Mouse (Mus musculus) stomach, embryonic 14.5 days (tissue): ENCODE measurements around the gene Ctsh. TPM values are rescaled to one million over a fixed set of nuclear protein-coding genes. Genes with fewer than 3 reads are reported as not detected.
A peak's percentile ranks its signal among the peaks of the same experiment; 100 is the strongest.

Source experiments
- ATAC-seq: fragments of 200-750 bp; cut with Nextera tagmentation; 2 replicates; pipeline ENCODE4 v1.8.0; 2017; ENCODE audit warnings: low read depth, moderate TSS enrichment; ENCODE audit not compliant: insufficient number of reproducible peaks, insufficient read depth, low FRiP score
- H3K27ac ChIP-seq: fragments of 300-500 bp; sonication (generic); 2 replicates; pipeline ENCODE4 v1.5.1; 2014; ENCODE audit warnings: mild to moderate bottlenecking, low read length, moderate library complexity, mixed read lengths
- H3K27me3 ChIP-seq: fragments of 300-500 bp; sonication (generic); 2 replicates; pipeline ENCODE4 v1.6.1; 2014; ENCODE audit warnings: low read length, control low read depth, mixed read lengths; ENCODE audit not compliant: control insufficient read depth, insufficient read depth
- H3K36me3 ChIP-seq: fragments of 300-500 bp; sonication (generic); 2 replicates; pipeline ENCODE4 v1.6.1; 2014; ENCODE audit warnings: mild to moderate bottlenecking, control low read depth, low read length, moderate library complexity, mixed read lengths; ENCODE audit not compliant: control insufficient read depth, insufficient read depth
- H3K4me1 ChIP-seq: fragments of 300-500 bp; sonication (generic); 2 replicates; pipeline ENCODE4 v1.6.1; 2014; ENCODE audit warnings: low read length, control low read depth, mixed read lengths; ENCODE audit not compliant: control insufficient read depth, insufficient read depth
- H3K4me2 ChIP-seq: fragments of 300-500 bp; sonication (generic); replicated peaks from 2 replicates; pipeline ENCODE4 v1.6.1; 2014; ENCODE audit warnings: low read depth, low read length, control low read depth
- H3K4me3 ChIP-seq: fragments of 300-500 bp; sonication (generic); 2 replicates; pipeline ENCODE4 v1.5.1; 2014; ENCODE audit warnings: low read depth, low read length, control low read depth
- H3K9ac ChIP-seq: fragments of 300-500 bp; sonication (generic); replicated peaks from 2 replicates; pipeline ENCODE4 v1.6.1; 2014; ENCODE audit warnings: low read depth, mild to moderate bottlenecking, control low read depth, low read length, moderate library complexity, mixed read lengths
- H3K9me3 ChIP-seq: fragments of 300-500 bp; sonication (generic); 2 replicates; pipeline ENCODE4 v1.6.1; 2016; ENCODE audit warnings: low read depth, low read length, control low read depth; ENCODE audit not compliant: control insufficient read depth
- WGBS: fragments of 180-500 bp; shearing (Covaris S2); extraction: QIAGEN DNeasy Blood & Tissue Kit; methylation state at CpG from one replicate; pipeline ENCODE4 v1.1.7; 2014; 5-methylcytosine and 5-hydroxymethylcytosine counted together
- polyA plus RNA-seq: library from polyadenylated mRNA; unstranded; fragments of >200 nt; fragmentation: Nextera tagmentation; extraction: Ambion mirVana; gene quantifications from 2 replicates; pipeline ENCODE4 v1.2.1, GENCODE M21; 2014

Ctsh gene
- polyA plus RNA-seq, 1 experiment from 2014 or later, result 46.0 TPM

DNA sequence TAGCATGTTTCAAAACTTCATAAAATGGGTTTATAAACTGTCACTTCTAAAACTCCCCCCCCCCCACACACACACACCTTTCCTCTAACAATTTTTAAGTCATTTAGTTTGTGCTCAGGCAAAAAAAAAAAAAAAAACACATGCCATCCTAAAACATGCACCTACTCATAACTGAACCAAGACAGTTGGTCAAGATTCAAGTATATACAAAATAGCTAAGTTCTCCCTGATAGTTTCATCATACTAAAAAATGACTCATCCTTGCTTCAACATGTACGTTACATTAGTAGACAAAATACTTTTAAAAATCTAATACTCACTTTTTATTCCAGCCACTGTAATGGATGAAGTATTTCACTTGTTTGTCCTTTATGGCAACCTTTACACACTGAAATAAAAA lies 53.0 kb downstream of the Ctsh start:
- 86% methylated on average over 1 of the region's 1 CpGs for WGBS
- H3K36me3 ChIP-seq, result peaks cover 44% of the 10 kb centered on the region
- no peak overlapping the region for H3K27ac ChIP-seq
- no peak overlapping the region for H3K4me2 ChIP-seq
- H3K9ac ChIP-seq, result no peak overlapping the region
- ATAC-seq, result no peak
- 0 out of 2 replicates have a peak, but pooled peaks cover 6% of the 10 kb centered on the region for H3K4me1 ChIP-seq
- H3K4me3 ChIP-seq, result no peak overlapping the region
- H3K9me3 ChIP-seq, result no peaks in the 10 kb centered on the region
- H3K27me3 ChIP-seq, result no peaks in the 10 kb centered on the region

DNA sequence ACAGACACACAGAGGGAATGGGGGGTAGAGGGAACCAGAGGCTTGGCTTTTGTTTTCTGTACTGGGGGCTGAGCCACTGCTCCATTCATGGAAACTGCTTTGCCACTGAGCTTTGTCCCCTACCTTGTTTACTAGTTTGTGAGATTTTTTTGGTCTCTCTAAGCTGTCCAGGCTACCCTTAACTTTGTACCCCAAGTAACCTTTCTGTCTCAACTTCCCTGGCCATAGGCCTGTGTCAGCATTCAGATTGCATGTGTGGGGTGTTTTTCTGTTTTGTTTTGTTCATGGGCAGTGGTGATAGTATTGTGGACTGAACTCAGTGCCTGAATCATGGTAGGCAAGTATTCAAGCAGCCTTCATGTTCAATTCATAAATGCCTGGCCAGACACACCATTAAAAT lies 54.3 kb downstream of the Ctsh start:
- Histone ChIP-seq H3K27ac (no peak overlapping the region), H3K4me3 (no peak overlapping the region), H3K4me2 (no peak overlapping the region), H3K36me3 (peaks cover 37% of the 10 kb centered on the region), H3K4me1 (peaks cover 9% of the 10 kb centered on the region; the same call in 1 of the 2 replicates), H3K27me3 (no peaks in the 10 kb centered on the region), H3K9ac (no peak overlapping the region), H3K9me3 (no peaks in the 10 kb centered on the region)
- no peak for ATAC-seq

DNA sequence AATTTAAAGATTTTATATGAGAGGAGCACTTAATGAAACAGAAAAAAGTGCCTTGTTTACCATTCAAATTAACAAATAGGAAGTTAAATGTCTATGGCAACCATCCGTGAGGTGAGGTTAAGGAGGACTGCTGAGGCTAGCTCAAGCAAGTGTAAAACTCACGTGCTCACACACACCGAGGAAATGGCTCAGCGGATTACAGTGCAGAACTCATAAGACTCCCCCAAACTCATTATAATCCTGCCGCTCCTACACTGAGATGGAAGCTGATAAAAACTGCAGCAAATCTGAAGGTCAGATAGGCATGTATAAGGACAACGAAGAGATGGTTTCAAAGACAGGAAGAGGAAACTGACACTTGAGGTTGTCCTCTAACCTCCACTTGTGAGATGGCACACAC lies 55.4 kb downstream of the Ctsh start:
- H3K36me3 ChIP-seq, result peaks cover 32% of the 10 kb centered on the region
- H3K9ac ChIP-seq, result no peak overlapping the region
- peaks cover 9% of the 10 kb centered on the region; the same call in 1 of the 2 replicates for H3K4me1 ChIP-seq
- no peaks in the 10 kb centered on the region for H3K27me3 ChIP-seq
- no peak overlapping the region for H3K4me2 ChIP-seq
- no peak for ATAC-seq
- no peak overlapping the region; the same call in 1 of the 2 replicates for H3K27ac ChIP-seq
- H3K4me3 ChIP-seq, result no peak overlapping the region
- WGBS, result 75% methylated on average over 6 of the region's 6 CpGs
- no peaks in the 10 kb centered on the region for H3K9me3 ChIP-seq

DNA sequence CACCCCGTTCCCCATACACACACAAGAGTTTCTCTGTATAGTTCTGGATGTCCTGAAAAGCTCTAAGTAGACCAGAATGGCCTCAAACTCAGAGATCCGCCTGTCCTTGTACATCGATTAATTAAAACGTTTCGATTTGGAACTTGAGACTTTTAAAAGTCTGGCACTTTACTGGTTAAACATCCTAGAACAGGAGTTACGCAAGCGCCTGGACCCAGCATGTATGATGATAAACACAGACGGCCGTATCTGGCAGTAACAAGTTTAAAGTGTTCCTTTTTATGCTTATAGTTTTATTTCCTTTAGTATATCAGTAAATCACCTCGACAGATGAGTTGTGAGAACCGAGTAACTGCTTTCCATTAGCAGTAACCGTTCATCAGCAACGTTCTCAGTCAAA lies 59.2 kb downstream of the Ctsh start:
- Histone ChIP-seq H3K27me3 (no peaks in the 10 kb centered on the region), H3K4me1 (peaks cover 9% of the 10 kb centered on the region; the same call in 1 of the 2 replicates), H3K36me3 (peaks cover 12% of the 10 kb centered on the region; the same call in 1 of the 2 replicates), H3K27ac (peak overlapping the region; percentile 99), H3K4me3 (peak overlapping the region; percentile 82), H3K4me2 (peak overlapping the region; percentile 56), H3K9me3 (no peaks in the 10 kb centered on the region), H3K9ac (peak overlapping the region; percentile 93)
- ATAC-seq, result no peak
- WGBS, result 3% methylated on average over 13 of the region's 13 CpGs

DNA sequence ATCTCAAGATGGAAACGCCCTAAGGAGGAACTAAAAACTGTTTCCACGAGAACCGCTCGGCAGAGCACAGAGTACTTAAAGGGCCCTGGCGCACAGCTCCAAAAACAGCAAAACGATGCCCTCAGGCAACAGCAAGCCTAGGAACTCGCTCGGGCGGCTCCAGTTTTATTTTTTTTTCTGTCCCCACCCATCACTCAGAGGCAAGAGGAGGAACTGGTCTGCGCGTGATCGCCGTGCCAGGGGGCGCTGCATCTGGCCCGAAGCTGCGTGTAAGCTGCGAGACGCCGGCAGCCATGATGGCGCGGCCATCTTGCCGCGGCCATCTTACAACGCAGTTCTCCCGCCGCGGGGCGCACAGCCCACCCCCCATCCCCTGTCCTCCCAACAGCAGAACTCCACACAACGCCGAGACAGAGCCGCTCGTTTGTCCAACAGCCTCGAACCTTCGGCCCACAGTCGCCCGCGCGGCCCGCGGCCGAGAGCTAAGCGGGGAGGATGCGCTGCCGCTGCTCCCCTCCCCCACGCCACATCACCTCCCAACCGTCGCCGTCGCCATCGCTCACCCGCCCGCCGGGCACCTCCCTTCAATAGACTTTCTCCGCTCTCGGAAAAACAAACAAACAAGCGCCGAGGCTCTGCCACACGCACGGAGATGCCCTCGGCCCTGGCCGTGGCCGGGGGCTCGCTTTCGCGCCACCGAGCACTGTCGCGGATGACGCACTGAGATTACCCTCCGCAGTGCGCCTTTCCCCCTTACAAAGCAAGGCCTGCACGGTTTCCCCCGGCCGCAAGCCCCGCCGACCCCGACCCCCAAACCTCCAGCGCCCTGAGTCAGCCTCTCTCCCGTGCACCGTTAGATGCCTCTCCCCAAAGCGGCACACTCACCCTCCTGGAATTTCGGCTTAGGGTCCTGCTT lies 60.0 kb downstream of the Ctsh start:
- Histone ChIP-seq H3K4me1 (peaks cover 9% of the 10 kb centered on the region; the same call in 1 of the 2 replicates), H3K27me3 (no peaks in the 10 kb centered on the region), H3K27ac (peak overlapping the region; percentile 99), H3K9ac (peak overlapping the region; percentile 93), H3K36me3 (peaks cover 6% of the 10 kb centered on the region; the same call in 1 of the 2 replicates), H3K9me3 (no peaks in the 10 kb centered on the region), H3K4me3 (peak overlapping the region; percentile 82), H3K4me2 (peak overlapping the region; percentile 56)
- peak; percentile 71 for ATAC-seq
- WGBS, result under 1% methylated on average over 82 of the region's 82 CpGs

DNA sequence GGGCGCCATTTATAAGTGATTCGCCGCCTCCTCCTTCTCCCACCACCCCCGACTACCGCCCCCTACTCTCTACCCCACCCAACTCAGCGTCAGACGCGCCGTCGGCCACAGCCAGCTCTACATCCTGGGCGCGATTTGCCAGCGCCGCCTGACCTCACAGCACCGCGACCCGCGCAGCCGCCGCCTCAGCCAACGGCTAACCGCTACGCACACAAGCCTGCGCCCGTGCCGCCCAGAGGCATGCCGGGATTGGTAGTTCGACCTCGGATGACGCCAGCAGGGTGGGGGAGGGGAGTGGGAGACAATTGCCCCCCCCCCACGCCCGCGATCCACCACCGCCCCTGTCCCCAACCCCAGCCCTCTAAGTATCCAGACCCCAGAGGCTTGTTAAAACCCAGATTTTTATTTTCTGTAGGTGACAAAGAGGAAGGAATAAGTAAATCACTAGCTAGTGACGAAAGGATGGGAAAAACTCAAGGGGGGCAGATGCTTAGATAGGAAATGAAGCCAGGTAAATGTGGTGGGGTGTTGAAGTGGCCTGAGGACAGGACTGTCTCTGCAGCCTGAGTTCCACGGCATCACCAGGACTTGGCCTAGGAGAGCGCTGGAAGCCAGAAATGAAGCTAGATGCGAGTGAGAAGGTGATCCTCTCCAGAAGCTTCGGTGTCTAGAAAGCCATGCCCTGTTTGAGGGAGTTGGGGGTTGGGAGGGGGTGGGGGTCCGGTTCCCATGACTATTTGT lies 60.8 kb downstream of the Ctsh start, which contains the start of gene Morf4l1:
Morf4l1 (minus strand) TSS at position 208 of the 741 bp plus-strand sequence.
- 1% methylated on average over 38 of the region's 40 CpGs for WGBS
- H3K27ac ChIP-seq, result peak within 1 kb of the TSS; percentile 99
- peak; percentile 99 for ATAC-seq
- no peaks in the 10 kb centered on the region for H3K9me3 ChIP-seq
- peak within 1 kb of the TSS; percentile 82 for H3K4me3 ChIP-seq
- H3K27me3 ChIP-seq, result no peaks in the 10 kb centered on the region
- H3K4me2 ChIP-seq, result peak within 1 kb of the TSS; percentile 79
- peak within 1 kb of the TSS; percentile 93 for H3K9ac ChIP-seq
- H3K4me1 ChIP-seq, result peaks cover 9% of the 10 kb centered on the region; the same call in 1 of the 2 replicates
- H3K36me3 ChIP-seq, result no peaks in the 10 kb centered on the region

DNA sequence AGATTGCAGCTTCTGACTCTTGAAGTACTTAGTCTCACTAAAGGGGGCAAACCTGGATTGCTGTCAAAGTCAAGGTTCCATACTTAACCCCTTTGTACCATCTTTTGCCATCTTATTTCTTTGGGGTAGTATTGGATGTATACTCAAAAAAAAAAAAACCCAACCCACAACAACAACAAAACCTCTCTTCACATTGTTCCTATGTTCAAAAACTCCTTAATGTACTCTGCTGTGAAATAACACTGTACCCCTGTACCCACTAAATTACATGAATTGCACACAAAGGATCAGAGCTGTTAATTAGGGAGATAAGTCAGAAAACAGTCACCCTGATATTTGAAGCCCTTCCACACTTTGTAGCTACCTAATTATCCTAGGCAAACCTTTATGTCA lies 61.4 kb downstream of the Ctsh start:
- H3K9me3 ChIP-seq, result no peaks in the 10 kb centered on the region
- H3K9ac ChIP-seq, result peak overlapping the region; percentile 25
- no peak overlapping the region for H3K27ac ChIP-seq
- H3K36me3 ChIP-seq, result no peaks in the 10 kb centered on the region
- no peak for ATAC-seq
- peaks cover 9% of the 10 kb centered on the region; the same call in 1 of the 2 replicates for H3K4me1 ChIP-seq
- H3K4me2 ChIP-seq, result peak overlapping the region; percentile 79
- H3K4me3 ChIP-seq, result peak overlapping the region; percentile 82
- H3K27me3 ChIP-seq, result no peaks in the 10 kb centered on the region

DNA sequence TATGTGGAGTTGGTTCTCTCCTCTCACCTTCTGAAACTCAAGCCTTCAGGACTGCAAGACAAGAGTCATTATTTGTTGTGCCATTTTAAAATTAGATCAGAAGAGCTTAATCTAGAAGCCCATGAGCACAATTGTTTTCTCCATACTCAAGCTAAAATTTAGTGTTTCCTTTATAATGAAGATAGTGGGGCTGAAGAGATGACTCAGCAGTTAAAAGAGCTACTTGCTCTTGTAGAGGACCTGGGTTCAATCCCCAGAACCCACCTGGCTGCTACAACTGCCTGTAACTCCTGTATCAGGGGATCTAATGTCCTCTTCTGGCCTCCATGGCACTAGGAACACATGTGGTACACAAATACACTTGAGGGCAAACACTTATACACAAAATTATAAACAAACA lies 63.3 kb downstream of the Ctsh start:
- no peak overlapping the region for H3K27ac ChIP-seq
- ATAC-seq, result no peak
- H3K36me3 ChIP-seq, result no peaks in the 10 kb centered on the region
- H3K4me2 ChIP-seq, result no peak overlapping the region
- no peak overlapping the region for H3K4me3 ChIP-seq
- H3K4me1 ChIP-seq, result peaks cover 3% of the 10 kb centered on the region; the same call in 1 of the 2 replicates
- H3K27me3 ChIP-seq, result no peaks in the 10 kb centered on the region
- H3K9me3 ChIP-seq, result no peaks in the 10 kb centered on the region
- no peak overlapping the region for H3K9ac ChIP-seq
